Mouse (Mus musculus) CD4-positive, CD25-positive, alpha-beta regulatory T cell, adult 4 months (primary cell): Measurements from ENCODE around the gene Ccdc61. TPM values are rescaled to one million over a fixed set of nuclear protein-coding genes. Genes with fewer than 3 reads are reported as not detected.

Experiments used
- ATAC-seq: one replicate; pipeline ENCODE4 v1.8.0; 2017
- polyA plus RNA-seq, 2 experiments: library from polyadenylated mRNA; unstranded; fragments of 100-300 nt; shearing (Covaris generic); gene quantifications; one replicate each; pipeline ENCODE4 v1.2.1; 2017

The Ccdc61 gene
- polyA plus RNA-seq, 2 experiments from 2014 or later = 7.6 to 8.9 TPM

DNA sequence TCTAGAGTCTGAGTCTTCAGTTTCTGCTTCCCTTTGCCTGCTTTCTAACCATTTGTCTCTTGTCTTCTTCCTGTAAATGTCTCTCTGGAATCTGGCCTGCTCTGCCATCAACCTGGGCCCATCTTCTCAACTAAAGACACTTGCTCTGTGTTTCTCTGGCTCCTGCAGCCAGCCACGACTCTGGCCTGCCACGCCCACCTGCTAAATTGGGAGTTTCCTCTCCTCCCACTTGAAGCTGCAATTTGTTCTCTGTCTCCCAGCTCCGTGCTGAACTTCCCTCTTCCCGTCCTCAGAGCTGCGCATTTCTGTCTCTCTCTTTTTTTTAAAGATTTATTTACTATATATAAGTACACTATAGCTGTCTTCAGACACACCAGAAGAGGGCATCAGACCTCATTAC, 65.4 kb downstream of the Ccdc61 start:
- no peak for ATAC-seq

DNA sequence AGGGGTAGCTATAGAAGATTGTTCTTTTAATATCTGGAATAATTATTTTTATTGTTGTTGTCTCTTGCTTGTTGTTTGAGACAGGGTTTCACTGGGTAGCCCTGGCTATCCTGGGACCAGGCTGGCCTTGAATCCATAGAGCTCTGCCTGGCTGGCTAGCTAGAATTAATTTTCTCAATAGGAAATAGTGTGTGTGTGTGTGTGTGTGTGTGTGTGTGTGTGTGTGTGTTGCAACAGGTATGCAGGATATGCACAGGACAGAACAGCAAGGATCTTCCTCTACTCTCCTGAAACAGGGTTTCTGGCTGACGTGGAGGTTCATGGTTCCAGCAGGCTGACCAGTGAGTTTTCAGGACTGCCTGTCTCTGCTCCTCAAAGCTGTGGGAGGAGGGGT, 69.0 kb downstream of the Ccdc61 start:
- ATAC-seq = no peak

Other genes with a start within 250 kb of the Ccdc61 start
- not detected for gene Psg20, start 224.2 kb downstream of the Ccdc61 start, polyA plus RNA-seq
- gene Psg22, start 192.3 kb downstream of the Ccdc61 start, polyA plus RNA-seq = not detected
- not detected for gene Psg19, start 111.9 kb downstream of the Ccdc61 start, polyA plus RNA-seq
- gene Psg17, start 88.8 kb downstream of the Ccdc61 start, polyA plus RNA-seq = not detected
- under 1 TPM in 1 of 2 experiments, not detected in 1; 0.22 TPM for gene Mill2, start 70.4 kb downstream of the Ccdc61 start, polyA plus RNA-seq
- 100 to 1,000 TPM; 246 to 259 TPM for gene Pglyrp1, start 39.1 kb downstream of the Ccdc61 start, polyA plus RNA-seq
- not detected for gene Nova2, start 15.5 kb upstream of the Ccdc61 start, polyA plus RNA-seq
- not detected for gene Nanos2, start 77.0 kb upstream of the Ccdc61 start, polyA plus RNA-seq
- gene Mypop, start 80.8 kb upstream of the Ccdc61 start, polyA plus RNA-seq = 1 to 10 TPM; 1.7 to 3.0 TPM
- 1 to 10 TPM; 2.0 to 2.4 TPM for gene Irf2bp1, start 93.6 kb upstream of the Ccdc61 start, polyA plus RNA-seq
- not detected for gene Foxa3, start 113.1 kb upstream of the Ccdc61 start, polyA plus RNA-seq
- 1 to 10 TPM; 5.0 to 6.4 TPM for gene Sympk, start 114.0 kb upstream of the Ccdc61 start, polyA plus RNA-seq
- not detected for gene Rsph6a, start 144.3 kb upstream of the Ccdc61 start, polyA plus RNA-seq
- not detected for gene Dmwd, start 165.8 kb upstream of the Ccdc61 start, polyA plus RNA-seq
- gene Dmpk, start 173.4 kb upstream of the Ccdc61 start, polyA plus RNA-seq = under 1 TPM in 1 of 2 experiments, not detected in 1; 0.44 TPM
- under 1 TPM; 0.46 to 0.83 TPM for gene Six5, start 184.2 kb upstream of the Ccdc61 start, polyA plus RNA-seq
- not detected for gene Gm4969, start 208.0 kb upstream of the Ccdc61 start, polyA plus RNA-seq
- 10 to 100 TPM; 23.1 to 29.0 TPM for gene Fbxo46, start 209.4 kb upstream of the Ccdc61 start, polyA plus RNA-seq
- 10 to 100 TPM in 1 of 2 experiments, 1 to 10 TPM in 1; 9.1 to 17.8 TPM for gene Qpctl, start 238.9 kb upstream of the Ccdc61 start, polyA plus RNA-seq
- 10 to 100 TPM; 63.0 to 77.3 TPM for gene Snrpd2, start 239.3 kb upstream of the Ccdc61 start, polyA plus RNA-seq